Mouse (Mus musculus) forebrain, embryonic 15.5 days (tissue): ENCODE measurements at regions not wholly inside any gene's neighbourhood (a gene's known extent, or its start where the extent isn't known, plus 50 kb on each side); places are given as distances from the start of the nearest gene placed in this dataset.

Source experiments
- ATAC-seq: fragments of 200-750 bp; cut with Nextera tagmentation; replicated peaks from 2 replicates; pipeline ENCODE4 v1.8.0; 2017; ENCODE audit warnings: mild to moderate bottlenecking, moderate TSS enrichment, moderate library complexity
- H3K27ac ChIP-seq: fragments of 300-500 bp; sonication (generic); replicated peaks from 2 replicates; pipeline ENCODE4 v1.5.1; 2015; ENCODE audit warnings: mild to moderate bottlenecking, inconsistent platforms
- H3K27me3 ChIP-seq: fragments of 300-500 bp; sonication (generic); 2 replicates; pipeline ENCODE4 v1.6.1; 2015; ENCODE audit warnings: inconsistent platforms
- H3K36me3 ChIP-seq: fragments of 300-500 bp; sonication (generic); 2 replicates; pipeline ENCODE4 v1.6.1; 2015; ENCODE audit warnings: mild to moderate bottlenecking, inconsistent platforms
- H3K4me1 ChIP-seq: fragments of 300-500 bp; sonication (generic); 2 replicates; pipeline ENCODE4 v1.6.1; 2015; ENCODE audit warnings: inconsistent platforms
- H3K4me2 ChIP-seq: fragments of 300-500 bp; sonication (generic); replicated peaks from 2 replicates; pipeline ENCODE4 v1.6.1; 2015; ENCODE audit warnings: mild to moderate bottlenecking, inconsistent platforms
- H3K4me3 ChIP-seq: fragments of 300-500 bp; sonication (generic); 2 replicates; pipeline ENCODE4 v1.5.1; 2015; ENCODE audit warnings: mild to moderate bottlenecking, inconsistent platforms
- H3K9ac ChIP-seq: fragments of 300-500 bp; sonication (generic); replicated peaks from 2 replicates; pipeline ENCODE4 v1.6.1; 2015; ENCODE audit warnings: mild to moderate bottlenecking, inconsistent platforms
- H3K9me3 ChIP-seq: fragments of 300-500 bp; sonication (generic); 2 replicates; pipeline ENCODE4 v1.6.1; 2016; ENCODE audit warnings: inconsistent platforms
- WGBS: fragments of 180-500 bp; shearing (Covaris S2); methylation state at CpG from one replicate; pipeline ENCODE4 v1.1.7; 2015; ENCODE audit warnings: mixed read lengths; 5-methylcytosine and 5-hydroxymethylcytosine counted together

DNA sequence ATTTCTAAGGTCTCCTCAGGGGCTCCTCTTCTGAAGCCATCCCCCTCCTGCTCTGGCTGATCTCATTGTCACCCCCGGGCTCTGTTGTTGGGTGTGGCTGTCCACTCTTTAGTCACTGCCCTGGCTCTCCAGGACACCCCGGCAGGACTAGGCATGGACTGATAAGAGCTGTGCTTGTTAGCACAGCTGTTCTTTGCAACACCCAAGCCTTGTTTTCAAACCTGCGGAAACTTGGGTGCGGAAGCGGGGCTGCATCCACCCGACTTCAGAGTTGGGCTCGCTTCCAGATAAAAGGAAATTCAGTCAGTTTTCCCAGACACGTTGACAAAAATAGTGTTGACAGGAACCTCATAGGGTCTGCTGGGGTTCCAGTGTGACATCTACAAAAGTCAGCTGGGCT is 53.6 kb upstream of the Podxl start:
- WGBS: 90% methylated on average over 8 of the region's 8 CpGs
- H3K4me1 ChIP-seq: no peaks in the 10 kb centered on the region

DNA sequence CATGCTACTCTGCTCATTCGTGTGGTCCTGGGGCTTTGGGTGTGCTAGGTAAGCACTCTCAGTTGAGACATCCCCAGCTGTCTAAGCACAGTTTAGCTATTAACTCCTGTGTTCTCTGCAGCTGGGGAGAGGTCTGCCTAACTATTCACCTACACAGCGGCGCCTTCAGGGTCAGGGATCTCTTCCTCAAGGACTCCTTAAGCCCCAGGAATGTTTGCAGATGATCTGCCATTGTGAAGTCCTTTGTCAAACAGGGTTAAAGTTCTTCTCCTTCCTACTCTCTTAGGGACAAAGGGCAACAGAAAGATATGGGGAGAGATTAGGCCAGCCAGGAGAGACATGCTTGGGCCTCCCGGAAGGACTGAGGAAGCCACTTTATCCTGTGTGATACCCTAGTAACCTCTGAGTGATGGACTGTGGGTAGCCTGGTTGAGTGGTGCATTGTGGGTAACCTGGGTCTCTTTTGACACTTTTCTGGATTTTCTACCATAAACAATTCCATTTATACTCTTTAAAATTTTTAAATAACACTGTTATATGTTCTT is 51.7 kb upstream of the Podxl start:
- no peaks in the 10 kb centered on the region for H3K9me3 ChIP-seq
- H3K27ac ChIP-seq: no peak overlapping the region
- no peaks in the 10 kb centered on the region for H3K4me1 ChIP-seq
- H3K36me3 ChIP-seq: no peaks in the 10 kb centered on the region
- ATAC-seq: no peak
- no peak overlapping the region for H3K4me2 ChIP-seq
- H3K27me3 ChIP-seq: no peaks in the 10 kb centered on the region
- 89% methylated on average over 4 of the region's 4 CpGs for WGBS
- H3K4me3 ChIP-seq: no peak overlapping the region
- no peak overlapping the region for H3K9ac ChIP-seq

More for the DNA sequence above, 53.6 kb upstream of the Podxl start:
- H3K9me3 ChIP-seq: no peaks in the 10 kb centered on the region
- no peak overlapping the region for H3K4me2 ChIP-seq
- no peak overlapping the region for H3K27ac ChIP-seq
- no peak for ATAC-seq
- H3K9ac ChIP-seq: no peak overlapping the region
- no peaks in the 10 kb centered on the region for H3K36me3 ChIP-seq
- H3K4me3 ChIP-seq: no peak overlapping the region
- H3K27me3 ChIP-seq: no peaks in the 10 kb centered on the region

DNA sequence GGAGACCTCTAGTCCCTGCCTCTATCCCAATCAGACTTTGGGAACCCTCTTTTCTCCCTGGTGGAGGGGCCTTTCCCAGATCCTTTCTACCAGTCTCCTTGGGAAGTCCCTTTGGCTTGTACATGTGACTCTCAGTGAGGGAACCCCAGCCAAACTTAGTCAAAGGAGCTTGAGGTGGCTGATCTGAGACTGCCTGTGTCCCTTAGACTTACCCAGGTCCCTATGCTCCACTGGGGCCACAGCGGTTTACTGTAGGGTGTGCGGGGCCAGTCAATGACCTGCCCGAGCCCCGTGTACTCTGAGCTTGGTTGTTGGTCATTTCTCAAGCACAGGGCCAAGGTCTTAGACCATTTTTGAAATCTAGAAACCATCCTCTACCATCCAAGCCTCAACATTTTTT is 50.8 kb upstream of the Podxl start:
- H3K4me3 ChIP-seq: no peak overlapping the region
- ATAC-seq: no peak
- no peak overlapping the region for H3K4me2 ChIP-seq
- no peaks in the 10 kb centered on the region for H3K9me3 ChIP-seq
- no peaks in the 10 kb centered on the region for H3K36me3 ChIP-seq
- no peaks in the 10 kb centered on the region for H3K27me3 ChIP-seq
- whole genome bisulfite sequencing: 91% methylated on average over 4 of the region's 4 CpGs
- no peak overlapping the region for H3K27ac ChIP-seq
- H3K9ac ChIP-seq: no peak overlapping the region
- no peaks in the 10 kb centered on the region for H3K4me1 ChIP-seq

DNA sequence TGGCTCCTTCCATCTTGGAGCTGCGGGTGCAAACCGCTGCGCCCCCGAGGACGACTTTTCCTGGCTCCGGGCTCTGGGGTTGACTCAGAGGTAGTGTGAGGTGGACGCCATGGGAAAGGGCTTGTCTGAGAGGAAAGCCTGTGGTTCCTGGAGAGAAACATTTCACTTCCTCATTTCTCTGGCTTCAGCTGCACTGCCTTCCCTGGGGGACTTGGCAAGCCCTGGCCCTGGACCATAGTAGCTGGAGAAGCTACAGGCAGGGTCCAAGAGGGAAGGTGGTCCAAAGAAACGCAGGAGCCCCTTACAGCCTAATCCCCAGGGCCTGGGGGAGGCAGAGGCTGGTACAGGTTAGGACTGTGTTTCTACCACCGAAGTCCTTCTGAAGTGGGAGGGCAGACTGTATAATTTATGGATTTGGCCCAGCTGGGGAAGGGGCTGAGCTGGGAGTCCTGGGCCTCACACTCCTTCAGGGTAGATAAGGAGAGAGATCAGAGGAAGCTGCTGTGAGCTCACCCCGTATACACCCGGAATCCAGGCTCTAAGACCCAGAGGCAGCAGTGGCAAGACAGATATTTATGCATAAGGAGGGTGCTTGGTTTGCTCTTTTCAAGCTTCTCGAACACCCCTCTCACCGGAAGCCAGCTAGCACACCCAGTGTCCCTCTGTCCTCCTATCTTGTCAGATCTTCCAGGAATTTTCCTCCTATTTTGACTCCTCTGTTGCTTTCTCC is 50.0 kb upstream of the Podxl start:
- H3K4me3 ChIP-seq: no peak overlapping the region
- H3K27ac ChIP-seq: no peak overlapping the region
- H3K9me3 ChIP-seq: no peaks in the 10 kb centered on the region
- H3K36me3 ChIP-seq: no peaks in the 10 kb centered on the region
- 83% methylated on average over 13 of the region's 13 CpGs for WGBS
- ATAC-seq: no peak
- H3K27me3 ChIP-seq: no peaks in the 10 kb centered on the region
- no peak overlapping the region for H3K9ac ChIP-seq
- no peaks in the 10 kb centered on the region for H3K4me1 ChIP-seq
- no peak overlapping the region for H3K4me2 ChIP-seq
